Mouse (Mus musculus) ovary, postnatal 10 days (tissue): ENCODE data around the gene Eif4e2.
A peak's percentile ranks its signal among the peaks of the same experiment; 100 is the strongest.

Experiments used
- DNase-seq: peaks from one replicate; pipeline ENCODE4 v3.0.0; 2022; ENCODE audit warnings: low spot score

The Eif4e2 gene

GRCm38 (mm10) chr1:87213735-87214704 lies at the start of gene Eif4e2:
Gene Eif4e2, plus strand, starts transcription at chr1:87213914.
- peak; percentile 79 for DNase-seq

- no peak for DNase-seq
Measured at GRCm38 (mm10) chr1:87164164-87164795, 49.4 kb upstream of the Eif4e2 start.

- no peak for DNase-seq
Measured at GRCm38 (mm10) chr1:87164796-87165184, 48.9 kb upstream of the Eif4e2 start.

GRCm38 (mm10) chr1:87170458-87170857 lies 43.3 kb upstream of the Eif4e2 start:
- no peak for DNase-seq

GRCm38 (mm10) chr1:87171312-87171711 lies 42.4 kb upstream of the Eif4e2 start:
- DNase-seq: no peak

GRCm38 (mm10) chr1:87172316-87172715 lies 41.4 kb upstream of the Eif4e2 start:
- no peak for DNase-seq

GRCm38 (mm10) chr1:87174006-87174955 lies 39.4 kb upstream of the Eif4e2 start:
- peak; percentile 49 for DNase-seq

- DNase-seq: no peak
Measured at GRCm38 (mm10) chr1:87175852-87176292, 37.8 kb upstream of the Eif4e2 start.

- no peak for DNase-seq
Measured at GRCm38 (mm10) chr1:87180896-87181295, 32.8 kb upstream of the Eif4e2 start.

- no peak for DNase-seq
Measured at GRCm38 (mm10) chr1:87183013-87183412, 30.7 kb upstream of the Eif4e2 start, which contains the start of gene Prss56. Gene Prss56, plus strand, starts transcription at chr1:87183313.

GRCm38 (mm10) chr1:87183998-87184750 lies 29.5 kb upstream of the Eif4e2 start:
- DNase-seq: no peak

GRCm38 (mm10) chr1:87184751-87185139 lies 29.0 kb upstream of the Eif4e2 start:
- DNase-seq: peak; percentile 37

- DNase-seq: no peak
Measured at GRCm38 (mm10) chr1:87185526-87185925, 28.2 kb upstream of the Eif4e2 start.

- no peak for DNase-seq
Measured at GRCm38 (mm10) chr1:87186261-87187036, 27.3 kb upstream of the Eif4e2 start.

- DNase-seq: peak; percentile 47
Measured at GRCm38 (mm10) chr1:87187037-87187355, 26.7 kb upstream of the Eif4e2 start.

GRCm38 (mm10) chr1:87190429-87190828 lies 23.3 kb upstream of the Eif4e2 start, which contains the start of gene Chrnd:
Gene Chrnd, plus strand, starts transcription at chr1:87190607.
- no peak for DNase-seq

GRCm38 (mm10) chr1:87197296-87197695 lies 16.4 kb upstream of the Eif4e2 start:
- no peak for DNase-seq

- DNase-seq: no peak
Measured at GRCm38 (mm10) chr1:87198119-87199065, 15.3 kb upstream of the Eif4e2 start.

GRCm38 (mm10) chr1:87200811-87201210 lies 12.9 kb upstream of the Eif4e2 start:
- DNase-seq: no peak
